Mouse (Mus musculus) liver, embryonic 14 days (tissue): ENCODE data around the gene Vmn1r229. TPM values are rescaled to one million over a fixed set of nuclear protein-coding genes. Genes with fewer than 3 reads are reported as not detected.

Experiments used
- polyA plus RNA-seq: library from polyadenylated mRNA; depleted of rRNA; stranded (reverse); fragments of >200 nt; gene quantifications from 2 replicates; pipeline ENCODE4 v1.2.3, GENCODE M21; 2012; rRNA removed

Gene Vmn1r229
- not detected in 2 replicates for polyA plus RNA-seq

DNA sequence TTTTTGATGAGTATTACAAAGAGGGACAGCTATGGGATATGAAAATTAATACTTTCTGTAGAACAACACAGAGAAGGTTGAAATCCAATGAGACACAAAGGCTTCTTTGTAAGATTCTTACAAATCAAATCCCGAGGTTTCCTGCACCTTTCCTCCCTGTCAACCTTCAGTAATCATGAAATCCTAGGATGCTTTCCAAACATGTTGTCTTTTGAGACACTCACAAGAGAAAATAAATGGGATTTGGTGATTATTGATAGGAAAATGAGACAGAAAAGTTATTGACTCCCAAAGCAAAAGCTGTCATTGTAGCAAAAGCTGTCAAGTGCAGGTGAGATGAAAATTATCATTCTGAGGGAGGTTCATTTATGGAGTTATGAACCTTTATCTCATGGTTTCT, at the start of gene Vmn1r229:
Gene Vmn1r229 (plus strand): TSS at position 301 of the 400 bp plus-strand sequence.

DNA sequence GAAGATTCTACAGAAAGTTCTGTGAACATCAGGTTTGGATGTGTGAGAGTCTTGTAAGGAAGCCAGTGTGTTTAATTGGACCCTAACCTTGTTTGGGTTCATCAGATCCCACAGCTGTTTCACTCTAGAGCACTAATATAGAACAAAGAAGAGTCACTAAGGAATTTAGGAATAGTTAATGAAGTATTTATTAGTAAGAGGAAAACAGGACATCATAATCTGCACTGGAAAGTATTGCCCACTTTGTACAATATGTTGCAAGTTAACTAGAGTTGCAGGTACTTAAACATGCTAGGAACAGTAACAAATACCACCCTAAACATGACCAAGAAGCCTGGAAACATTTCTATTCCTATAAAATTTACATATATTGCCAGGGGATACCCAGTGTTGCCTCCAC, 25.3 kb upstream of the Vmn1r229 start, which contains the start of gene Vmn1r228:
Gene Vmn1r228 (minus strand): TSS at position 101 of the 400 bp plus-strand sequence.

GRCm38 (mm10) chr17:20840144-20840543, 28.8 kb downstream of the Vmn1r229 start, which contains the start of gene Vmn1r230:
Vmn1r230 (plus strand) TSS chr17:20840444.

Other genes with a start within 250 kb of the Vmn1r229 start
- not detected in 2 replicates for gene Vmn2r109, start 246.8 kb upstream of the Vmn1r229 start, polyA plus RNA-seq
- gene Vmn2r110, start 215.1 kb upstream of the Vmn1r229 start, polyA plus RNA-seq, result not detected in 2 replicates
- not detected in 2 replicates for gene Fpr-rs3, start 186.7 kb upstream of the Vmn1r229 start, polyA plus RNA-seq
- gene Vmn1r226, start 128.7 kb upstream of the Vmn1r229 start, polyA plus RNA-seq, result not detected in 2 replicates
- gene Vmn1r227, start 81.7 kb upstream of the Vmn1r229 start, polyA plus RNA-seq, result not detected in 2 replicates
- gene Vmn1r228, start 25.4 kb upstream of the Vmn1r229 start, polyA plus RNA-seq, result not detected in 2 replicates
- gene Vmn1r230, start 28.9 kb downstream of the Vmn1r229 start, polyA plus RNA-seq, result not detected in 2 replicates
- gene Vmn1r231, start 93.5 kb downstream of the Vmn1r229 start, polyA plus RNA-seq, result not detected in 2 replicates
- gene Vmn1r232, start 108.2 kb downstream of the Vmn1r229 start, polyA plus RNA-seq, result not detected in 2 replicates
- 49.1 and 54.0 TPM in 2 replicates for gene Ppp2r1a, start 133.8 kb downstream of the Vmn1r229 start, polyA plus RNA-seq
- not detected in 2 replicates for gene Vmn1r233, start 184.9 kb downstream of the Vmn1r229 start, polyA plus RNA-seq
- 4.9 and 5.6 TPM in 2 replicates for gene Zfp160, start 197.3 kb downstream of the Vmn1r229 start, polyA plus RNA-seq